Mouse (Mus musculus) heart, postnatal 0 days (tissue): ENCODE data around the gene Mgll.

Source experiments
- CTCF ChIP-seq: IDR thresholded peaks from 2 replicates; pipeline ENCODE4 v1.5.1; 2016; ENCODE audit warnings: antibody characterized with exemption, control low read depth, low read depth
- EP300 ChIP-seq: IDR thresholded peaks from 2 replicates; pipeline ENCODE4 v1.6.1; 2016; ENCODE audit warnings: antibody characterized with exemption, low read depth

GRCm38 (mm10) chr6:88775267-88775666 is 51.1 kb downstream of the Mgll start:
- TF ChIP-seq EP300: no peak
- TF ChIP-seq CTCF: no peak
